Mouse (Mus musculus): Measurements from ENCODE around the gene Ptprf. TPM values are rescaled to one million over a fixed set of nuclear protein-coding genes. Genes with fewer than 3 reads are reported as not detected.

Ptprf gene
- total and polyA plus RNA-seq, 2 experiments from 2014 or later = 45.0 to 120 TPM

DNA sequence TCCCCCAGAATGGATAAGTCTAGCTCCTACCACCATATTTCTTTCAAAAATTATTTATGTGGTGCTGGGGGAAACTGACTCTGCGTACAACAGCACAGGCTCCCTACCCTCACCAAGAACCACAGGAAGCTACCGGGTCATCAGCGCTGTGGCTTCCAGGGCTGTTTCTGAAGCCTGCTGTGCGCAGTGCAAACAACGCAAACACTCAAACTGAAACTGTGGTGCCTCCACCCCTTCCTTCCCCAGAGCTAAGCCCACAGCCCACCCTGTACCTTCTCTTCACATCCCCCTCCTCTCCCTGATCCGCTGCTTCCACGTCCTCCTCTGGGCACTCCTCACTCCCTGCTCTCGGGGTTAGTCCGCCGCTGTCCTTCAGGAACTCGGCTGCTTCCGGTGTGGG, 129.1 kb downstream of the Ptprf start:
- H3K27ac ChIP-seq (ENCODE audit: low read depth, low read length) = no peak overlapping the region
- no peak for TF ChIP-seq CTCF (IDR thresholded peaks at IDR 0.05; ENCODE audit: low read depth)
- DNase-seq (no peak), ATAC-seq (no peak)
- no peaks in the 10 kb centered on the region for H3K27me3 ChIP-seq (ENCODE audit: insufficient read depth, low read length)
- no peak overlapping the region for H3K4me2 ChIP-seq (ENCODE audit: low read depth)
- WGBS = 93% methylated on average over 12 of the region's 12 CpGs
- H3K36me3 ChIP-seq (ENCODE audit: insufficient read depth) = peaks cover 94% of the 10 kb centered on the region
- no peaks in the 10 kb centered on the region for H3K9me3 ChIP-seq (ENCODE audit: low read length)
- no peak overlapping the region for H3K4me3 ChIP-seq (ENCODE audit: low read depth, low read length)
- no peak overlapping the region for H3K9ac ChIP-seq
- H3K4me1 ChIP-seq (ENCODE audit: insufficient read depth) = no peaks in the 10 kb centered on the region

Small RNAs within 50 kb of the gene (microRNA-seq; reads per million reads assigned to microRNA genes)
- gene Mir7226 = 2.3 to 2.7 reads per million in 2 experiments

Other genes with a start within 250 kb of the Ptprf start
- 32.6 and 36.1 TPM in 2 replicates for gene St3gal3, start 156.5 kb downstream of the Ptprf start, total RNA-seq (2014; rRNA removed)
- 11.2 and 11.3 TPM in 2 replicates for gene St3gal3, start 156.5 kb downstream of the Ptprf start, polyA plus RNA-seq (2015; fragmentation: Nextera tagmentation; extraction: Ambion mirVana)
- gene Kdm4a, start 111.4 kb downstream of the Ptprf start, total RNA-seq (2014; rRNA removed) = 96.5 and 122 TPM in 2 replicates
- gene Kdm4a, start 111.4 kb downstream of the Ptprf start, polyA plus RNA-seq (2015; fragmentation: Nextera tagmentation; extraction: Ambion mirVana) = 29.7 and 39.0 TPM in 2 replicates
- gene Szt2, start 117.9 kb upstream of the Ptprf start, total RNA-seq (2014; rRNA removed) = 13.5 and 21.1 TPM in 2 replicates
- gene Szt2, start 117.9 kb upstream of the Ptprf start, polyA plus RNA-seq (2015; fragmentation: Nextera tagmentation; extraction: Ambion mirVana) = 1.6 and 3.4 TPM in 2 replicates
- 79.6 and 82.9 TPM in 2 replicates for gene Med8, start 117.9 kb upstream of the Ptprf start, total RNA-seq (2014; rRNA removed)
- gene Med8, start 117.9 kb upstream of the Ptprf start, polyA plus RNA-seq (2015; fragmentation: Nextera tagmentation; extraction: Ambion mirVana) = 86.6 and 96.2 TPM in 2 replicates
- 10.2 and 13.9 TPM in 2 replicates for gene Elovl1, start 136.7 kb upstream of the Ptprf start, total RNA-seq (2014; rRNA removed)
- gene Elovl1, start 136.7 kb upstream of the Ptprf start, polyA plus RNA-seq (2015; fragmentation: Nextera tagmentation; extraction: Ambion mirVana) = 22.2 and 22.3 TPM in 2 replicates
- gene Cdc20, start 145.9 kb upstream of the Ptprf start, total RNA-seq (2014; rRNA removed) = 17.6 and 21.6 TPM in 2 replicates
- 24.1 and 27.1 TPM in 2 replicates for gene Cdc20, start 145.9 kb upstream of the Ptprf start, polyA plus RNA-seq (2015; fragmentation: Nextera tagmentation; extraction: Ambion mirVana)
- gene Mpl, start 166.1 kb upstream of the Ptprf start, total RNA-seq (2014; rRNA removed) = not detected in 2 replicates
- gene Mpl, start 166.1 kb upstream of the Ptprf start, polyA plus RNA-seq (2015; fragmentation: Nextera tagmentation; extraction: Ambion mirVana) = 0.10 TPM in 1 of 2 replicates, not detected in the other
- 10.4 and 14.9 TPM in 2 replicates for gene Tie1, start 198.7 kb upstream of the Ptprf start, total RNA-seq (2014; rRNA removed)
- 9.5 and 9.8 TPM in 2 replicates for gene Tie1, start 198.7 kb upstream of the Ptprf start, polyA plus RNA-seq (2015; fragmentation: Nextera tagmentation; extraction: Ambion mirVana)
- not detected in 2 replicates for gene 2610528J11Rik, start 235.6 kb upstream of the Ptprf start, total RNA-seq (2014; rRNA removed)
- gene 2610528J11Rik, start 235.6 kb upstream of the Ptprf start, polyA plus RNA-seq (2015; fragmentation: Nextera tagmentation; extraction: Ambion mirVana) = not detected in 2 replicates

All from forebrain, postnatal 0 days (tissue).